Mouse (Mus musculus) thymus, postnatal 36 days (tissue): ENCODE results near the gene Gm20379.
A peak's percentile ranks its signal among the peaks of the same experiment; 100 is the strongest.

Experiments used
- DNase-seq, 2 experiments: peaks; one replicate each; pipeline ENCODE4 v3.0.0; 2022; ENCODE audit warnings: mixed read lengths in 2 of 2

Gene Gm20379

GRCm38 (mm10) chr13:92305680-92306079 is at the start of gene Gm20379:
Gene Gm20379 (plus strand): TSS chr13:92305980.
- DNase-seq, result no peak

- DNase-seq, result no peak
These were observed 44.5 kb upstream of the Gm20379 start for GRCm38 (mm10) chr13:92261329-92261728.

GRCm38 (mm10) chr13:92263566-92263965 is 42.2 kb upstream of the Gm20379 start:
- DNase-seq, result no peak

- DNase-seq, result no peak
These were observed 38.7 kb upstream of the Gm20379 start for GRCm38 (mm10) chr13:92267076-92267475.

- DNase-seq, result peak; percentile 8 to 14
These were observed 31.2 kb upstream of the Gm20379 start for GRCm38 (mm10) chr13:92274274-92275198.

GRCm38 (mm10) chr13:92275292-92275691 is 30.5 kb upstream of the Gm20379 start:
- no peak for DNase-seq

- DNase-seq, result no peak
These were observed 28.8 kb upstream of the Gm20379 start for GRCm38 (mm10) chr13:92277027-92277426.

GRCm38 (mm10) chr13:92291605-92292004 is 14.2 kb upstream of the Gm20379 start:
- DNase-seq, result no peak

- no peak for DNase-seq
These were observed 11.9 kb upstream of the Gm20379 start for GRCm38 (mm10) chr13:92293883-92294282.

GRCm38 (mm10) chr13:92296490-92296889 is 9.3 kb upstream of the Gm20379 start:
- DNase-seq, result no peak

- no peak for DNase-seq
These were observed 8.8 kb upstream of the Gm20379 start for GRCm38 (mm10) chr13:92297021-92297420.

- DNase-seq, result no peak
These were observed 6.3 kb upstream of the Gm20379 start for GRCm38 (mm10) chr13:92299522-92299921.

GRCm38 (mm10) chr13:92301754-92302153 is 4.0 kb upstream of the Gm20379 start:
- DNase-seq, result no peak

GRCm38 (mm10) chr13:92302466-92302865 is 3.3 kb upstream of the Gm20379 start:
- no peak for DNase-seq

- no peak for DNase-seq
These were observed 2.5 kb upstream of the Gm20379 start for GRCm38 (mm10) chr13:92303062-92303948.

- DNase-seq, result no peak
These were observed 1.5 kb upstream of the Gm20379 start for GRCm38 (mm10) chr13:92304291-92304690.

- DNase-seq, result no peak
These were observed 8.8 kb downstream of the Gm20379 start for GRCm38 (mm10) chr13:92314613-92315012.

- DNase-seq, result no peak
These were observed 15.0 kb downstream of the Gm20379 start for GRCm38 (mm10) chr13:92320770-92321169.

GRCm38 (mm10) chr13:92326030-92326429 is 20.2 kb downstream of the Gm20379 start:
- DNase-seq, result no peak

GRCm38 (mm10) chr13:92328000-92328399 is 22.2 kb downstream of the Gm20379 start:
- DNase-seq, result no peak

GRCm38 (mm10) chr13:92330621-92331020 is 24.8 kb downstream of the Gm20379 start:
- DNase-seq, result no peak

GRCm38 (mm10) chr13:92332103-92332879 is 26.5 kb downstream of the Gm20379 start:
- no peak for DNase-seq

- no peak for DNase-seq
These were observed 31.1 kb downstream of the Gm20379 start for GRCm38 (mm10) chr13:92336857-92337256.
